Mouse (Mus musculus): Measurements from ENCODE around the gene Cdk5.

Gene Cdk5

GRCm38 (mm10) chr5:24374666-24375328, 48.5 kb downstream of the Cdk5 start:
- no peak for DNase-seq (ENCODE audit: low read depth, low spot score)

DNA sequence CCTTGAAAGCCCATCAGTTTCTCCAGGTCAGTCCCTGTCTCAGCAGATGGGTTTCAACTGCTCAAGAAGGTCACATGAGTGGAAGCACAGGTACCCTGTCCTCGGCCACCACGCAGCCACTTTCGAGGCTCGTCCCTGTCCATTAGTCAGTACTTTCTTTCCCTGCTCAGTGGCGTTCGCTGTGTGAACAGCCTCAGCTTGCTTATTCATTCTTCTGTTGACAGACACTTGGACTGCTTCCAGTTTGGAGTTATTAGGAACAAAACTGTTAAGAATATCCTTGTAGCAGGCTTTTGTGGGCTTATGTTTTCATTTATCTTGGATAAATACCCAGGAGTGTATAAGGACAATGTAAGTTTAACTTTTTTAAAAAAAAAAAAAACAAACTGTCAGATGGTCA, 49.1 kb downstream of the Cdk5 start:
- no peak for DNase-seq (ENCODE audit: low read depth, low spot score)

- DNase-seq (ENCODE audit: low read depth, low spot score) = no peak
Observed at GRCm38 (mm10) chr5:24373807-24374206, 49.5 kb downstream of the Cdk5 start.

- no peak for DNase-seq (ENCODE audit: low read depth, low spot score)
Observed at GRCm38 (mm10) chr5:24369767-24370166, 53.6 kb downstream of the Cdk5 start.

All from telencephalon, adult 2 months (tissue).